Mouse (Mus musculus) intestine, embryonic 15.5 days (tissue): Measurements from ENCODE around the gene Dppa3. TPM values are rescaled to one million over a fixed set of nuclear protein-coding genes. Genes with fewer than 3 reads are reported as not detected.
"Not testable (repeated sequence)": the region's sequence is repeated elsewhere in the genome, so short reads cannot be mapped to it uniquely, and the experiment has no call there.

Experiments used
- ATAC-seq: fragments of 200-750 bp; cut with Nextera tagmentation; 2 replicates; pipeline ENCODE4 v1.8.0; 2017; ENCODE audit warnings: moderate TSS enrichment, moderate library complexity
- H3K27ac ChIP-seq: fragments of 300-500 bp; sonication (generic); 2 replicates; pipeline ENCODE4 v1.5.1; 2015; ENCODE audit warnings: mild to moderate bottlenecking, inconsistent platforms
- H3K27me3 ChIP-seq: fragments of 300-500 bp; sonication (generic); replicated peaks from 2 replicates; pipeline ENCODE4 v1.6.1; 2015; ENCODE audit warnings: inconsistent platforms
- H3K36me3 ChIP-seq: fragments of 300-500 bp; sonication (generic); 2 replicates; pipeline ENCODE4 v1.6.1; 2015; ENCODE audit warnings: inconsistent platforms
- H3K4me1 ChIP-seq: fragments of 300-500 bp; sonication (generic); replicated peaks from 2 replicates; pipeline ENCODE4 v1.6.1; 2015; ENCODE audit warnings: inconsistent platforms
- H3K4me2 ChIP-seq: fragments of 300-500 bp; sonication (generic); replicated peaks from 2 replicates; pipeline ENCODE4 v1.6.1; 2015; ENCODE audit warnings: mild to moderate bottlenecking, inconsistent platforms
- H3K4me3 ChIP-seq: fragments of 300-500 bp; sonication (generic); replicated peaks from 2 replicates; pipeline ENCODE4 v1.5.1; 2015; ENCODE audit warnings: inconsistent platforms
- H3K9ac ChIP-seq: fragments of 300-500 bp; sonication (generic); 2 replicates; pipeline ENCODE4 v1.6.1; 2015; ENCODE audit warnings: inconsistent platforms
- H3K9me3 ChIP-seq: fragments of 300-500 bp; sonication (generic); 2 replicates; pipeline ENCODE4 v1.6.1; 2016; ENCODE audit warnings: inconsistent platforms
- WGBS: fragments of 180-500 bp; shearing (Covaris S2); methylation state at CpG from one replicate; pipeline ENCODE4 v1.1.7; 2015; 5-methylcytosine and 5-hydroxymethylcytosine counted together
- polyA plus RNA-seq: library from polyadenylated mRNA; unstranded; fragments of >200 nt; fragmentation: Nextera tagmentation; extraction: Ambion mirVana; gene quantifications from 2 replicates; pipeline ENCODE4 v1.2.1, GENCODE M21; 2015

The Dppa3 gene
- polyA plus RNA-seq, 1 experiment from 2014 or later, result not detected

DNA sequence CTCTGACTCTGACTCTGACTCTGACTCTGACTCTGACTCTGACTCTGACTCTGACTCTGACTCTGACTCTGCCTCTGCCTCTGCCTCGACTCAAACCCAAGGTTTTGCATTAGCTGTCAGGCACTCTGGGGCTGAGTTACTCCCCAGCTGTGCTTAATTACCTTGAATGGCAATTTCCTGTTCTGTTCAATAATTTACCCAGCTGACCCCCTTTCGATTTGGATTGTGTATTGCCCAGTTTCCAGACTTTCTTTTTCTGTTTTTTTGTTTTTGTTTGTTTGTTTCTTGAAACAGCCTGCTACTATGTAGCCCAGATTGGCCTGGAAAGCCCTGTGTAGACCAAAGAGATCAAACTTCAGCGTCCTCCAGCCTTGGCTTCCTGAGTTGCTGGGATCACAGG, 10.2 kb upstream of the Dppa3 start:
- Histone ChIP-seq H3K4me1 (no peaks in the 10 kb centered on the region), H3K36me3 (no peaks in the 10 kb centered on the region), H3K4me2 (no peak overlapping the region), H3K27me3 (no peaks in the 10 kb centered on the region), H3K4me3 (no peak overlapping the region), H3K27ac (no peak overlapping the region), H3K9ac (no peak overlapping the region), H3K9me3 (no peaks in the 10 kb centered on the region)
- WGBS, result 60% methylated on average over 3 of the region's 3 CpGs
- no peak for ATAC-seq

DNA sequence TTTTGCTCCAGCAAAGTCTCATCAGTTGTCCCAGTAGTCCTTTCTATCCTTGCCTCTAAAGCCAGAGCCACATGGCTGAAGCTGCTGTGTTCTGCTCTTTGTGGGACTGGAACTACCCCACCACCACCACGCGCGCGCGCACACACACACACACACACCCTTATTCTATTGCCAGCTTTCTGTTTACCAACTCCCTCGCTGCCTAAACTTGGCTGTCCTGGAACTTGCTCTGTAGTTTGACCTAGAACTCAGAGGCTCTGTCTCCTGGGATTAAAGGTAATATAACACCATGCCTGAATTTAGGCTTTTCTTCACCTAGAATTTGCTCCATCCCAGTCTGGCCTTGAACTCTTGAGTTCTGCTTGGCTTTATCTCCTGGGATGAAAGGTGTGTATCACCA, 5.1 kb upstream of the Dppa3 start:
- no peaks in the 10 kb centered on the region for H3K27me3 ChIP-seq
- no peak for ATAC-seq
- H3K9me3 ChIP-seq, result no peaks in the 10 kb centered on the region
- H3K27ac ChIP-seq, result no peak overlapping the region
- H3K9ac ChIP-seq, result no peak overlapping the region
- H3K4me1 ChIP-seq, result no peaks in the 10 kb centered on the region
- WGBS, result 90% methylated on average over 6 of the region's 6 CpGs
- no peaks in the 10 kb centered on the region for H3K36me3 ChIP-seq
- H3K4me3 ChIP-seq, result no peak overlapping the region
- no peak overlapping the region for H3K4me2 ChIP-seq

DNA sequence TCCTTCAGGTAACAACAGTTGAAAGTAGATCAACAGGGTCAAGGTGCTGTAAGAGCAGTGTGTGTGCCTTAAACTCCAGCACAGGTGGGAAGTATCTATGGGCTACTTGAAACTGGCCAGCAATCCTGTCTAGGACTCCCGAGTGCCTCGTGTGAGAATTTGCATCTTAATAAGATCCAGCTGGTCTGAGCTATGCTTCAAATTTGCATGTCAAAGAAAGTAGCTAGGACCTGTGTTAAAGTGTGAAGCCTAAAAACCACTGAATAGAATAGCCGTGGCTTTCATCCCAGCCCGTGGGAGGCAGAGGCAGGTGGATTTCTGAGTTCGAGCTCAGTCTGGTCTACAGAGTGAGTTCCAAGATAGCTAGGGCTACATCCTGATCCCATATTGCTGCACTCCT, 1.7 kb upstream of the Dppa3 start:
- Histone ChIP-seq H3K9ac (no peak overlapping the region), H3K27ac (no peak overlapping the region), H3K36me3 (no peaks in the 10 kb centered on the region), H3K4me3 (no peak overlapping the region), H3K4me1 (no peaks in the 10 kb centered on the region), H3K9me3 (no peaks in the 10 kb centered on the region), H3K4me2 (no peak overlapping the region), H3K27me3 (no peaks in the 10 kb centered on the region)
- 65% methylated on average over 5 of the region's 5 CpGs for WGBS
- no peak for ATAC-seq

DNA sequence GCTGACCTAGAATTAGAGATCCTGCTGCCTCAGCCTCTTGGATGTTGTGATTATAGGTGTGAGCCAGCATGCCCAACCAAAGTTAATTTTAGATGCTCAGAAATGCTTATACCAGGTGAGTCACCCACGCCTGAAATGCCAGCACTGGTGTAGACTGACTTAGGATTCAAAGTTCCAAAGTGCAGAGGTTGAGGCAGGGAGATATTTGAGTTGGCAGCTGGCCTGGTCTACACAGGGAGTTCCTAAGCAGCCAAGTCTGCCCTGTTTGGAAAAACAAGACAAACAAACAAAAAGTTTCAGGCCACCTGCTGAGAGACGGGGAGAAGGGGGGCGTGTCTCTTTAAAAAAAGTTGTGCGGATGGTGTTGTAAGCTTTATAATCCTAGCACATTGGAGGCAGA, 1.1 kb upstream of the Dppa3 start:
- Histone ChIP-seq H3K27ac (no peak overlapping the region), H3K4me3 (no peak overlapping the region), H3K9ac (no peak overlapping the region), H3K4me2 (no peak overlapping the region), H3K27me3 (no peaks in the 10 kb centered on the region), H3K9me3 (no peaks in the 10 kb centered on the region), H3K36me3 (no peaks in the 10 kb centered on the region), H3K4me1 (no peaks in the 10 kb centered on the region)
- WGBS, result 74% methylated on average over 4 of the region's 4 CpGs
- no peak for ATAC-seq

DNA sequence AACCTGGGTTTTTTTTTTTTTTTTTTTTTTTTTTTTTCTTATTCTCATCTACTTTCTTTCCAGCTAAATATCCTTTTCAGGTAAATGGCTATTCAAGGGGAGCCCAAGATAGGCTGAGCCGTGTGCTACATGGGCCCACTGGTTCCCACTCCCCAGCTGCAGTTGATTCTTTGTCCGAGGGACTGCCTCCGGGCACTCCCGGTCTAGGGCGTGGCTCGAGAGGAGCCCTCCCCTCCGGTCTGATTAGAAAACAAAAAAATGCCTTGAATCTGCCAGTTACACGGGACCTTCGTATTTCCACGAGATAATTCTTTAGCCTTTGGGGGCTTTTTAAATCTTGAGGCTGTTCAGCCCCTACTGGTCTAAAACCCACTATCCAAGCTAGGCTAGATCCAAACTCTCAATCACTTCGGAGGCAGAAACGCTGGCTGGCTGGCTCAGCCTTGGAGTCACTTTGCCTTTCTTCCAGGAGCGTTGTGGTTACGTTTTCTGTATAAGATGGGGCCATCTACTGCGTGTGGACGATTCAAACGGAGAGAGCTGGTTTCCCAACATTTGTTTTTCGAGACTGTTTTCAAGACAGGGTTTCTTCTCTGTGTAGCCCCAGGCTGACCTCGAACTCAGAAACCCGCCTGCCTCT, 1.4 kb downstream of the Dppa3 start:
- ATAC-seq, result peak; percentile 49; the same call in 1 of the 2 replicates
- Histone ChIP-seq H3K4me1 (no peaks in the 10 kb centered on the region), H3K9me3 (no peaks in the 10 kb centered on the region), H3K4me2 (peak overlapping the region; percentile 48), H3K36me3 (no peaks in the 10 kb centered on the region), H3K27ac (no peak overlapping the region), H3K9ac (no peak overlapping the region; the same call in 1 of the 2 replicates), H3K27me3 (no peaks in the 10 kb centered on the region), H3K4me3 (peak overlapping the region; percentile 12)
- 25% methylated on average over 20 of the region's 20 CpGs for WGBS

DNA sequence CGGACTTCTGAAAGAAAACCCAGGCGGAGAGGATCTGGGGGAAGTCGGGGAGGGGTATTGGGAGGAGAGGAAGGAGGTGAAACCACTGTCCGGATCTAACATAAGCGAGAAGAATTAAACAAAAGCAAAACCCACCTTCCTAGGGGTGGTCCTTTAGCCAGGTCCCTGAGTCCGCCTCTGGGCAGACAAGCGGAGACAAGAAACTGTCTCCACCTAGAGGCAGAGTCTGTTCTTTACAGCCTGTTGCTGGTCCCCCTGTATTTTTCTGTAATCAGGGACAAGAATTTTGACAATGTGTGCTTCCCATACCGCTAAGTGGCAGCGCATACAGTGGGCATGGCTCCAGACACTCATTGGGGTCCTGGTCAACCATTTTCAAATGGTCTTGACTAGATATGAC, 7.2 kb downstream of the Dppa3 start:
- Histone ChIP-seq H3K9me3 (no peaks in the 10 kb centered on the region), H3K4me3 (no peak overlapping the region), H3K4me1 (no peaks in the 10 kb centered on the region), H3K36me3 (no peaks in the 10 kb centered on the region), H3K9ac (no peak overlapping the region), H3K27me3 (no peaks in the 10 kb centered on the region), H3K27ac (no peak overlapping the region), H3K4me2 (no peak overlapping the region)
- ATAC-seq, result no peak
- WGBS, result 49% methylated on average over 9 of the region's 9 CpGs

DNA sequence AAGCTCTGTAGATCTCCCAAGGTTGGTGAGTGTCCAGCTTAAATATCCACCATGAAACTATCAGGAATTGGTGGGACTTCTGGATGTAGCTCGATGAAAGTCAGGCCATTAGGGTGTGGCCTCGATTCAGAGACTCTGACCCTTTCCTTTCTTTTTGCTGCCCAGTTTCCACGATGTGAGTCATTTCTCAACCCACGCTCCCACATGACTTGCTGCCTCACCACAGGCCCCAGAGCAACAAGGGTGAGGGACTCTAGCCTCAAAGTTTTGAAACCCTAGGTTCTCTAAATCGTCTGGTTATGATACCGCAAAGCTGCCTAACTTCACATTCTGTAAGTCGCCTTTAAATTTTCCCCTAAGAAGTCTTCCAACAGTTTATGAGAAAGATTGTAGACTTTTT, 9.1 kb downstream of the Dppa3 start:
- Histone ChIP-seq H3K9me3 (no peaks in the 10 kb centered on the region), H3K4me1 (no peaks in the 10 kb centered on the region), H3K4me3 (no peak overlapping the region), H3K9ac (no peak overlapping the region), H3K27ac (no peak overlapping the region), H3K4me2 (no peak overlapping the region), H3K27me3 (no peaks in the 10 kb centered on the region), H3K36me3 (no peaks in the 10 kb centered on the region)
- 84% methylated on average over 7 of the region's 7 CpGs for WGBS
- no peak for ATAC-seq

DNA sequence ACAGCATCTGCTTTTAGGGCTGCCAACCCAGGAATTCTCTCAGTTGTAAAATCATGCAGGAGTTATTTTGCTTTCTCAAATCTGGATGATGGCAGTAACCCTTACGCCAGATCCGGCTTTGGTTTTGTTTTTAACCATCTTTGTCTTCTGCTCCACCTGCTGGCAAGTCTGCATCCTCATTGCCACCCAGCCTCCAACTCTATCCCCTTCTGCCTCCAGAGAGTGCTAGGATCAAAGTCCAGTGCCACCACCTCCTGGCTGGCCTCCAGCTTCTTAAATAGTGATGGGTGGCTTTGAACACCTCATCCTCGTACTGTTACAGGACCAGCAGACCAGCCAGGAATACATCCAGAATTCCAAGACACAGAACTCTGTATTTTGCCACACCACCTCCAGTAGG, 10.5 kb downstream of the Dppa3 start:
- Histone ChIP-seq H3K27me3 (no peaks in the 10 kb centered on the region), H3K36me3 (no peaks in the 10 kb centered on the region), H3K4me1 (no peaks in the 10 kb centered on the region), H3K4me3 (no peak overlapping the region), H3K27ac (no peak overlapping the region), H3K4me2 (no peak overlapping the region), H3K9ac (no peak overlapping the region), H3K9me3 (no peaks in the 10 kb centered on the region)
- WGBS, result 79% methylated on average over 3 of the region's 3 CpGs
- no peak for ATAC-seq

DNA sequence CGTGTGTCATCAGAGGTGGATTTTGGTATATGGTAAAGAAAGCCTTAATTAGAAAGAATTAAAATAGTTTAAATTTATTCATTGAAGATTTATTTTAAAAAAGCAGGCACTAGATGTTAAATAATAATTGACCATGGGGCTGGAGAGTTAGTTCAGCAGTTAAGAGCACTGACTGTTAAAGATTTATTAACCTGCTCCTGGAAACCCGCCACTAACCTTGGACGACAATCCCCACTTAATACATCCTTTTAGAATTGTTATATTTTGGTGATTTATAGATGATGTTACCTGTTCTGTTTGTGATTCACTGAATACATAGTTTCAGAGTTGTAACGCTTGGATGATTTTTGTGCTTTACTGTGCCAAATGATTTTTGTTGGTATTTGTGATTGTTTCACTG, 11.4 kb downstream of the Dppa3 start:
- 70% methylated on average over 4 of the region's 4 CpGs for WGBS
- H3K27me3 ChIP-seq, H3K27ac ChIP-seq, ATAC-seq, H3K4me3 ChIP-seq, H3K4me1 ChIP-seq, H3K9ac ChIP-seq, H3K4me2 ChIP-seq, H3K36me3 ChIP-seq, H3K9me3 ChIP-seq: not testable (repeated sequence)

DNA sequence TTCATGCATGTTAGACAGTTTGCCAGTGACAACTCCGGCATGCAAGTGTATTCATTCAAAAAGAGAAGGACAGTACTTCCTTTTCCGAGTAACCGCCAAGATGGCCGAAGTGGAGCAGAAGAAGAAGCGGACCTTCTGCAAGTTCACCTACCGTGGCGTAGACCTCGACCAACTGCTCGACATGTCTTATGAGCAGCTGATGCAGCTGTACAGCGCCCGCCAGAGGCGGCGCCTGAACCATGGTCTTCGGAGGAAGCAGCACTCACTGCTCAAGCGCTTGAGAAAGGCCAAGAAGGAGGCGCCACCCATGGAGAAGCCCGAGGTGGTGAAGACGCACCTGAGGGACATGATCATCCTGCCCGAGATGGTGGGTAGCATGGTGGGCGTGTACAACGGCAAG, 18.0 kb downstream of the Dppa3 start:
- H3K4me2 ChIP-seq, H3K9me3 ChIP-seq, H3K36me3 ChIP-seq, H3K27ac ChIP-seq, H3K9ac ChIP-seq, H3K27me3 ChIP-seq, H3K4me1 ChIP-seq, ATAC-seq, H3K4me3 ChIP-seq: not testable (repeated sequence)
- 93% methylated on average over 21 of the region's 21 CpGs for WGBS

DNA sequence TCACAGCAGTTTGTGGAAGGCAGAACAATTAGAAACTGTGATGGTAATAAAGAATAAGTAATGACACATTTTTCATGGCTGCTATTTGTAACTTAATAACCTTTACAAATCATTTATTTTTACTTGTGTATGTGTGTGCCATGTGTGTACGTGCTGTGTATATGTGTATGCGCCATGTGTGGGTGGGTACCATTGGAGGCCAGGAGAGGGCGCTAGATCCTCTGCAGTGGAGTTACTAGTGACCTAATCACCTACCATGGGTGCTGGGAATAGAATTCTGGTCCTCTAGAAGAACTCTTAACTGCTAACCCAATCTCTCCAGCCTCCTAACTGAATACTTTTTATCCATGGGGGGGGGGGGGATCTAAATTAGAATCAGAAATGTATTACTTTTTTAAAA, 23.7 kb downstream of the Dppa3 start:
- Histone ChIP-seq H3K4me3 (no peak overlapping the region), H3K4me2 (no peak overlapping the region), H3K9ac (no peak overlapping the region), H3K9me3 (no peaks in the 10 kb centered on the region), H3K4me1 (no peaks in the 10 kb centered on the region), H3K36me3 (no peaks in the 10 kb centered on the region), H3K27me3 (no peaks in the 10 kb centered on the region), H3K27ac (no peak overlapping the region)
- WGBS, result 76% methylated on average over 3 of the region's 3 CpGs
- ATAC-seq, result no peak

DNA sequence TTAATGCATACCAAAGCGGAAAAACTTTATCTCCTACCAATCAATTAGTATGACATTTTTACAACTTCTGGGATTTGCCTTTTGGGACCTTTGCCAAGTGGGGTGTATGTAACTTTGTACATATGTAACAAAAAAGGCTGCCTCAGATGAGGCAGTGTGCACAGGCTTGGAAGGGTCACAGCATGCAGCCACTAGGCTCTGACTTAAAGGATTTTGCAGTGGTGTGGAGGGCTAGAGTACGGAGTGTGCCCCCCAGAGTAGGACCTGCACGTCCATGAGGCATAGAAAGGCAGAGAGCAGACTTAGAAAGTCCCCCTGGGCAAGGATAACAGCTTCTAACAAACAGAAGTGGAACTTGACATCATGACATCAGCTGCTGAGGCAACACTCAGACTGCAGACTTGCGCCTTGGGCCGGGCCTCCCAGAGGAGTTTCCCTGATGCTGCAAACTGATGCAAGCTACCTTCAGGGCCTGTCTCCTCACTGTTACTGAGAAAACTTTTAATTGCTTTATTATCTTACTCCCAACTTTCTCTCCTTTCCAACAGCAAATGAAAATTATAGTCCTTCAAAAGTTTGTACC, 24.3 kb downstream of the Dppa3 start:
- no peak for ATAC-seq
- H3K27me3 ChIP-seq, result no peaks in the 10 kb centered on the region
- no peaks in the 10 kb centered on the region for H3K36me3 ChIP-seq
- H3K4me2 ChIP-seq, result no peak overlapping the region
- H3K4me1 ChIP-seq, result no peaks in the 10 kb centered on the region
- WGBS, result 57% methylated on average over 5 of the region's 5 CpGs
- no peak overlapping the region for H3K4me3 ChIP-seq
- no peaks in the 10 kb centered on the region for H3K9me3 ChIP-seq
- H3K9ac ChIP-seq, result no peak overlapping the region
- H3K27ac ChIP-seq, result no peak overlapping the region

DNA sequence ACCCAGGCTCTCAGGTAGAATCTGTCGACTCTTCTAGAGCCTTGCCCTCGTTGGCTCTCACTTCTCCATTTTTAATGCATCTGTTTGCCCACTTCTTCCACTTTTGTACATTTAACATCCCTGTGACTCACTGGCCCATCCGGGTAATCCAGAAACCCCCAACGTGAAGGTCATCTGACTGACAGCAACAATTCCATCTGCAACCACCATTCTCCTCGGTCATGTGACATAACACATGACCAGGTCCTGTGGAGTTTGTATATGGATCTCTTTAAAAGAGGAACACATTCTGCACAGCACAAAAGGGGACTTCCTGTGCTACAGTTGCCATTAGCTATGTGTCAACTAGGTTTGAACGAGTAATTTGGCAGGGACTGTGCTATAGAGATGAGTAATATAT, 28.1 kb downstream of the Dppa3 start:
- Histone ChIP-seq H3K27me3 (no peaks in the 10 kb centered on the region), H3K36me3 (no peaks in the 10 kb centered on the region), H3K4me1 (no peaks in the 10 kb centered on the region), H3K4me2 (no peak overlapping the region), H3K4me3 (no peak overlapping the region), H3K9ac (no peak overlapping the region), H3K27ac (no peak overlapping the region), H3K9me3 (no peaks in the 10 kb centered on the region)
- no peak for ATAC-seq
- 74% methylated on average over 6 of the region's 6 CpGs for WGBS
